Mouse (Mus musculus): ENCODE results near the gene Ssbp4. TPM values are rescaled to one million over a fixed set of nuclear protein-coding genes. Genes with fewer than 3 reads are reported as not detected.

The Ssbp4 gene
- total RNA-seq, 2 experiments from 2014 or later, result 270 to 302 TPM

GRCm38 (mm10) chr8:70562802-70563201 is 45.9 kb downstream of the Ssbp4 start:
- intact Hi-C loops (cut with DNase I), result no loop called here
- DNase-seq (ENCODE audit: low spot score in 2 of 2), result no peak

GRCm38 (mm10) chr8:70561809-70562535 is 46.7 kb downstream of the Ssbp4 start:
- DNase-seq (ENCODE audit: low spot score in 2 of 2), result no peak
- intact Hi-C loops (cut with DNase I), result no loop called here

DNA sequence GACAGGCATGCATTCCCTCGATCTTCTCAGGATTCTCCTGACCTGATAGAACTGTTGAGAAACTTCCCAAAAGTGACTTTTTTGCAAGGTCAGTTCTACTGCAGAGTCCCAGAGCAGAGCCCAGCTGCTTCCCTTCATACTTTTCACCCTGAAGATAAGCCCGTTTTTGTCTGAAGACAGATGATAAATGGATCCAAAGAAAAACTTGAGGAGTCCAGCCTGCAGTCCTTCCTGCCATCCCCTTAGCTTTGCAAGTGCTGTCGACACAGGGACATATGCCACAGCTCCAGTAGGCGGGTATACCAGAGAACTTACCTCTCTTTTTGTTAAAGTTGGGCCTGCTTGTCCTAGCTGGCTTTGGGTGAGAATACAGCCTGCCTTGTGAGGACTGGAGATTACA is 47.3 kb downstream of the Ssbp4 start:
- DNase-seq (ENCODE audit: low spot score in 2 of 2), result no peak
- intact Hi-C loops (cut with DNase I), result no loop called here

GRCm38 (mm10) chr8:70560564-70560963 is 48.1 kb downstream of the Ssbp4 start:
- no peak for DNase-seq (ENCODE audit: low spot score in 2 of 2)
- intact Hi-C loops (cut with DNase I), result no loop called here

- DNase-seq (ENCODE audit: low spot score in 2 of 2), result peak; percentile 52 to 66
- intact Hi-C loops (cut with DNase I), result no loop called here
These were observed 48.6 kb downstream of the Ssbp4 start for GRCm38 (mm10) chr8:70560096-70560495.

- intact Hi-C loops (cut with DNase I), result loop anchor here (5.0 kb wide), 1 partner anchor 33 kb away; the partner anchor contains the start of gene Isyna1
These were observed 49.7 kb downstream of the Ssbp4 start for GRCm38 (mm10) chr8:70558983-70559382.

DNA sequence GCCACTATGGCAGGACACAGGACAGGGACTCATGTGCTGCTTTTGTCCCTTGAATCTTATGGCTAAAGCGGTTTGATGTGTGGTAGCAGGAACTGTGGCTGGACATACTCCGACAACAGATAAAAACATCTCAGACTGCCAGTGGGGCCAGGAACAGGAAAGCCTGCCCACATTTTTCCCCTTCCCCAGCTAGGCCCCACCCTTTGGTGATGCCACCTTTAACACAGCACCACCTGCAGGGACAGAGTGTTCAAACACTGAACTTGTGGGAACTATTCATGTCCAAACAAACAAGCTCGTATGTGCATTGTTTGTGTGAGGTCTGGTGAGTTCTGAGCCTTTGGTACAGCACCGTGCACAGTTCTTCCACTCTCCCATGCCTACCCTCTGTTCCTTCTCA is 50.3 kb downstream of the Ssbp4 start:
- intact Hi-C loops (cut with DNase I), result loop anchor here (5.0 kb wide), 1 partner anchor 34 kb away; the partner anchor contains the start of gene Isyna1
- no peak for DNase-seq (ENCODE audit: low spot score in 2 of 2)

More at GRCm38 (mm10) chr8:70558983-70559382, 49.7 kb downstream of the Ssbp4 start:
- DNase-seq (ENCODE audit: low spot score in 2 of 2), result no peak

DNA sequence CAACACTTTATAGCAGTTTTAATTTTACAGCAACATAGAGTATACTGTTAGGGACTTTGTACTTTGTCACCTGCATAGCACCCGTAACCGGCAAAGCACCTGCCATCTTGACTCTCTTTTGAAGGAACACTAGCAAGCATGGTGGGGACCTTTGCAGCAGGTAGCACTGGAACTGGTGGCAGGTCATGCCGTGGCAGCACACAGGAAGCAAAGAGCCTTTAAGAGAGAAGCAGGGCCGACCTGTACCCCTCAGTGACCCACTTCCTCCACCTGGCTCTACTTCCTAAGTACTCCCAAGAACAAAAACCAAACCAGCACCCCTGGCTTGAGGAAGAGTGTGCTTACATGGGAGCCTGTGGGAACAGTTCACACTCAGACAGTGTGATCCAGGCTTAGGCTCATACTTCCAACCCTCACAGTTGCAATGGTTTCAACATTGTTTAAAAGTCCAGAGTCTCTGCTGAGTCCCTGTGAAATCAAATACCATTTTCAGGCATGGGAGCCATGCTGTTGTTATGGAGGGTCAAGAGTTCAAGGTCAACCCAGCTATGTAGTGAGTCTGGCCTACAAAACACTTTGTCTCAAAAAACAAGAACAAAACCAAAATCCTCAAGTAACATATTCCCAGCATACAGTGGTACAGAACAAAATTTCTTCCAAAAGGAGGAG is 53.5 kb downstream of the Ssbp4 start:
- no peak for DNase-seq (ENCODE audit: low spot score in 2 of 2)
- intact Hi-C loops (cut with DNase I), result loop anchor here (5.0 kb wide), 1 partner anchor 37 kb away; the partner anchor contains the start of gene Isyna1

DNA sequence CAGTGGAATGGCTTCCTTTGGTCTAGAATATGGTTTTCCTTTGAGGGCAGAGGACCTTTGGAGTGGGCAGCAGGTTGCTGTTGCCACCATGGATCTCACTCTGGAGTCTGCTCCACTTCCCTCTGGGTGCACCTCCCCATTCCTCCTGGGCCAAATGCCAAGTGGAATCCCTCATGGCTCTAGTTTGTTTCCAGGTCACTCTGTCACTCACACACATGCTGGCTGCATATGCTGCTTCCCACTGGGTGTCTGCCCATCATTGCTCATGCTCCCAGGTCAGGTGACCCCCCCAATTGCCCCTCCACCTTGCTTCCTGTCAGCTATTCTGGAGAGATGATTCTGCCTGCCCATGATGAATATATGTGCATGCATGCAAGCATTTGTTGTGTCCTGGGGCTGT is 54.9 kb downstream of the Ssbp4 start:
- intact Hi-C loops (cut with DNase I), result no loop called here
- DNase-seq (ENCODE audit: low spot score in 2 of 2), result no peak

GRCm38 (mm10) chr8:70552836-70553235 is 55.8 kb downstream of the Ssbp4 start:
- intact Hi-C loops (cut with DNase I), result no loop called here
- DNase-seq (ENCODE audit: low spot score in 2 of 2), result no peak

DNA sequence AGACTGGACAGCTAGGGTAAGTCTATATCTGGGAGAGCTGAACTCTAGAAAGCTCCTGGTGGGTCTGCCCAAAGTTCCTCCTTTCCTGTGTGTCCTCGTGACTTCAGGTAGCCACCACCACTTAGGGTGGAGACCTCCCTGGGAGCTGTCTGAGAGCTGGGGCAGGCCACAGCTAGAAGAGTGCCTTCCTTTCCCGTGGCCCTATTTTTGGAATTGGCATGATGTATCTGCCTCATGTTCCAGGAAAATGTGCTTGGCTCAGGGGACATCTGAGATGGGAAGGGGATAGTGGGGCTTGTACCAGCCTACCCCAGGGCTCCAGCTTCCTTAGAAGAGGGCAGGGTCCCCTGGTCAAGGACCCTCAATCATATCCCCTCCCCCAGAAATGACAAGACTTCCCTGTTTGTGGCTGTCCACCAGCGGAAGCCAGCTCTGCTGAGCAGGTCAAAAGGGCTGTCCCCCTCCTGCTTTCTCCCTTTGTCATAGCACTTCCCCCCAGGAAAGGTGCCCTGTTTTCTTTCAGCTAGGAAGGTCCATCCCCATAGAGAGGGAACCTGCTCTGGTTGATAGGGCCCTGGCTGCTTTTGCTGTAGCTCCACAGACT is 57.0 kb downstream of the Ssbp4 start:
- intact Hi-C loops (cut with DNase I), result no loop called here
- DNase-seq (ENCODE audit: low spot score in 2 of 2), result no peak

GRCm38 (mm10) chr8:70549412-70550184 is 59.1 kb downstream of the Ssbp4 start:
- no peak for DNase-seq (ENCODE audit: low spot score in 2 of 2)
- intact Hi-C loops (cut with DNase I), result loop anchor here (5.0 kb wide), 1 partner anchor 33 kb away; no protein-coding TSS in a partner anchor

DNA sequence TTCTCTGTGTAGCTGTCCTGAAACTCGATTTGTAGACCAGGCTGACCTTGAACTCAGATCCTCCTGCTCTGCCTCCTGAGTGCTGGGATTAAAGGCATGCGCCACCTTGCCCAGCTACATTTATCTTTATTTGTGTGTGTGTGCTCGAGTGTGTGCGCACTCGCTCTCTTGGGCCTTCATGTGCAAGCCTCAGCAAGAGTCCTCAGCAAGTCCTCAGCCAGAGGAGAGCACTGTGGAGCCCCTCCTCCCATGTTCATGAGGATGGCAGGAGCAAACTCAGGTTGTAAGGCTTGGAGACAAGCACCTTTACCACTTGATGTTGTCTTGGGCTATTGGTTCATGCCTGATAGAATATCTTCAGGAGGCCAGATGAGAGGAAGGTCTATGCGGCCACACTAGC is 60.9 kb downstream of the Ssbp4 start:
- intact Hi-C loops (cut with DNase I), result loop anchor here (5.0 kb wide), 1 partner anchor 35 kb away; no protein-coding TSS in a partner anchor
- no peak for DNase-seq (ENCODE audit: low spot score in 2 of 2)

Other genes starting within 250 kb of the Ssbp4 start
- under 1 TPM; 0.51 to 0.72 TPM for gene Comp, start 235.3 kb downstream of the Ssbp4 start, total RNA-seq (2021)
- gene Crtc1, start 169.3 kb downstream of the Ssbp4 start, total RNA-seq (2021), result 100 to 1,000 TPM; 109 to 111 TPM
- gene Klhl26, start 131.9 kb downstream of the Ssbp4 start, total RNA-seq (2021), result 10 to 100 TPM; 37.2 to 37.9 TPM
- 100 to 1,000 TPM; 217 to 225 TPM for gene Tmem59l, start 121.5 kb downstream of the Ssbp4 start, total RNA-seq (2021)
- 1 to 10 TPM; 5.8 to 7.5 TPM for gene Crlf1, start 115.7 kb downstream of the Ssbp4 start, total RNA-seq (2021)
- 10 to 100 TPM; 96.6 to 99.7 TPM for gene Rex1bd, start 102.1 kb downstream of the Ssbp4 start, total RNA-seq (2021)
- gene Uba52, start 98.1 kb downstream of the Ssbp4 start, total RNA-seq (2021), result 1,000 to 10,000 TPM in 1 of 2 experiments, 100 to 1,000 TPM in 1; 967 to 1,028 TPM
- 100 to 1,000 TPM; 396 to 406 TPM for gene Fkbp8, start 81.1 kb downstream of the Ssbp4 start, total RNA-seq (2021)
- 10 to 100 TPM; 40.8 to 43.4 TPM for gene Kxd1, start 80.9 kb downstream of the Ssbp4 start, total RNA-seq (2021)
- gene Ell, start 69.4 kb downstream of the Ssbp4 start, total RNA-seq (2021), result 10 to 100 TPM; 13.8 to 17.4 TPM
- gene Isyna1, start 14.5 kb downstream of the Ssbp4 start, total RNA-seq (2021), result 10 to 100 TPM; 47.5 to 51.0 TPM
- gene Lrrc25, start 7.3 kb upstream of the Ssbp4 start, total RNA-seq (2021), result under 1 TPM; 0.90 to 0.97 TPM
- gene Gdf15, start 23.6 kb upstream of the Ssbp4 start, total RNA-seq (2021), result not detected
- 10 to 100 TPM; 14.8 to 19.0 TPM for gene Pgpep1, start 51.5 kb upstream of the Ssbp4 start, total RNA-seq (2021)
- gene Lsm4, start 64.4 kb upstream of the Ssbp4 start, total RNA-seq (2021), result 10 to 100 TPM; 64.3 to 69.7 TPM
- 100 to 1,000 TPM; 165 to 193 TPM for gene Jund, start 90.1 kb upstream of the Ssbp4 start, total RNA-seq (2021)
- under 1 TPM in 1 of 2 experiments, not detected in 1; 0.08 TPM for gene Iqcn, start 94.6 kb upstream of the Ssbp4 start, total RNA-seq (2021)
- not detected for gene Gm3336, start 109.7 kb upstream of the Ssbp4 start, total RNA-seq (2021)
- 1 to 10 TPM; 1.0 to 1.7 TPM for gene Pde4c, start 114.8 kb upstream of the Ssbp4 start, total RNA-seq (2021)
- 100 to 1,000 TPM; 926 to 947 TPM for gene Rab3a, start 145.8 kb upstream of the Ssbp4 start, total RNA-seq (2021)
- gene Mpv17l2, start 152.1 kb upstream of the Ssbp4 start, total RNA-seq (2021), result 10 to 100 TPM; 36.3 to 36.5 TPM
- gene Pik3r2, start 167.8 kb upstream of the Ssbp4 start, total RNA-seq (2021), result 100 to 1,000 TPM; 162 to 174 TPM
- 100 to 1,000 TPM; 176 to 185 TPM for gene Mast3, start 196.2 kb upstream of the Ssbp4 start, total RNA-seq (2021)
- 1 to 10 TPM; 1.2 TPM for gene Il12rb1, start 199.6 kb upstream of the Ssbp4 start, total RNA-seq (2021)
- 10 to 100 TPM; 10.2 to 17.2 TPM for gene Arrdc2, start 230.8 kb upstream of the Ssbp4 start, total RNA-seq (2021)

Measured in left cerebral cortex, postnatal 14 days (tissue).